Mouse (Mus musculus) ZHBTc4 (cell line): ENCODE measurements around the gene Tex22.

ENCODE experiments used
- DNase-seq: peaks from one replicate; pipeline ENCODE4 v3.0.0-alpha.2; 2011; ENCODE audit warnings: low read depth, low spot score

Gene Tex22

DNA sequence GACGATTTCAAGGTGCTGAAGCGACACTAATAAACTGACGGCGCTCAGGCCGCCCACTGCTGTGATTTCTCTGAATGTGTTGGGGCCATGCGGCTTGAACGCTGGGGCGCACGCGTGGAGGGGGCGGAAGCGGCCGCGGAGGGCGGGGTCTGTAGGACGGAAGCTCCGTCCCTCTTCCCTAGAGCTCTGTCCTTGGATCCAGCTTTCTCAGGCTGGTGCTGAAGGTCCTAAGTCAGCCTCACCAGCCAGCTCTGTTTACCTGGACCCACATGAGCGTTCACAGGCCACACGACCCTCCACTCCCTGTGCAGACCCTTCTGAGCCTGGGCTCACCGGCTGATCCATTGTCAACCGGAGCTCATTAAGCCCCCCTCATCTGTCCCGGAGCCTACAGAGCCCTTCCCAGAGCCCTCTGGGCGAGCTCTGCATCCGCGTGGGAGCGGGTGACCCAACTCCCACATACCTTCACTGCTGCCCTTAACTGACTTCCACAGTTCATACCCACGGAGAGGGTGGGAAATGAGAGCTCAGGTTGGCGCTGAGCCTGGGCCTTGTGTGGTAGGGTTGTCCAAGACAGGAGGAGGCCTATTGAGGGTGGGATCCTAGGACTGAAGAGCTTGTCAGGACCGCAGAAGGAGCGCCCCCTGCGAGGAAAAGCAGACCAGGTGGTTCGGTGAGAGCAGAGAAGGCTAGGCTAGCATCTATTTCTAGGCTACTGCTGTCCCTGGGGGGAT is at the start of gene Tex22:
Gene Tex22 (plus strand): TSS at position 174 of the 734 bp plus-strand sequence.
- peak; percentile 86 for DNase-seq

DNA sequence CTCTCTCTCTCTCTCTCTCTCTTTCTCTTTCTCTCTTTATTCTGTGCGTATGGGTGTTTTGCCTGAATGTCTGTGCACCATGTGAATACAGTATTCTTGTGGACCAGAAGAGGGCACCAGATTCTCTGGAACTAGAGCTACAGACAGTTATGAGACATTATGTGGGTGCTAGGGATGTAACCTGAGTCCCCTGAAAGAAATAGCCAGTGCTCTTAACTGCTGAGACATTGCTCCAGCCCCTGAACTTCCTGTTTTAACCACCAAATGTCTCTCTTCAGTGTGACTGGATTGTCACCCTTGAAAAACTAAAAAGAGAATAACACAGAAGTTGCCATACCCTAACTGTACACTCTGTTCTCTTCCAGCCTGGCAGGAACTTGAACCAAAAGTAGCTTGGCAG is 47.7 kb upstream of the Tex22 start:
- DNase-seq, result no peak

DNA sequence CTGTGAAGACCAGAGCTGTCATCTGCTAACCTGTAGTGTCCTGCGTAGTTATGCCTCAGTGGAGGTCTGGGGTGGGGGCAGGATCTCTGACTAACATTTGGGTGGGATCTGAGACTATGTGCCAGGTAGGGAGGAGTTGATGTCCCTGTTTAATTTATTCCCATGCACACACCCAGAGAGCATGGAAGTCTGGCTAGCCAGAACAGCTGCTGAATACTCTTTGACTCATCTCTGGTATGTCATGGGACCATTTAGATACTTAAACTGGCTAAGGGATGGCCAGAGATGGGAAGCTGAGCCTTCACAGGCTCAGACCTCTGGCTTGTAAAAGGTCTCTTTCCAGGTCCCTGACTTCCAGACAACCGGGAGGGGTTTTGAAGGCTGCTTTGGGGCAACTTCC is 46.8 kb upstream of the Tex22 start:
- DNase-seq, result no peak

DNA sequence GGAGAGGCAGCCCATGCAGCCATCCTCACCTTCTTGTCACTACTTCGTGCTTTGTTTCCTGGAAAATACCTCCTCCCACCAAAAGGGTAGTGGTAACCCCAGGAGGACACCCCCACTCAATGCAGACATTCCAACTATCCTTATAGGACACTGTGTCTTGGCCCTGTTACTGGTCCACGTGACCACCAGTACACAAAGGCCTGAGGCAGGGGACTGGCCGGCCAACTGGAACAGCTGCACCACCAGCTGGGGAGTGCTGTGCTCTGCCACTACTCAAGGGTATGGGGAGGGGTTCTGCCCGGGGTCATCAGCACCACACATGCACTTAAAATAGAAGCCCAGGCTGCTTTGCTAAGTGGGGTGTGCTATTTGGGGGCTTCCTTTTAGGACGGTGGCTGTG is 46.2 kb upstream of the Tex22 start:
- no peak for DNase-seq

DNA sequence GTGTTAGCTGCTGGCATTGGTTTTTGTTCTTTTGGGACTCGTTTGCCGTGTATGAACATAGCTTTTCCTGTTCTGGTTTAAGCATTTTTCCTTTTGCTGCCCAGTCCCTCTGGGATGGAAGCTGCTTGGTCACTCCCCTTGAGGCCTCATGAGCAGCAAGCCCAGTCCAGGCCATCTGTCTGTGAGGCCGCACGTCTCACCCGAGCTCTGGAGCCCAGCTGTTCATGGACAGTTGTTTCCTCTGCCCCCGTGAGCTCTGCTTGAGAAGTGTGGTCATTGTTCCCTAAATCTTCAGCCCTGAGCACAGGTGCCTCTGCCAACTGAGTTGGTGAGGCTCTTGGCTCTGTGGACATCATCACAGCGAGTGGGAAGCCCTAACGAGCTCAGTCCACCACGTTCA is 45.4 kb upstream of the Tex22 start:
- no peak for DNase-seq

DNA sequence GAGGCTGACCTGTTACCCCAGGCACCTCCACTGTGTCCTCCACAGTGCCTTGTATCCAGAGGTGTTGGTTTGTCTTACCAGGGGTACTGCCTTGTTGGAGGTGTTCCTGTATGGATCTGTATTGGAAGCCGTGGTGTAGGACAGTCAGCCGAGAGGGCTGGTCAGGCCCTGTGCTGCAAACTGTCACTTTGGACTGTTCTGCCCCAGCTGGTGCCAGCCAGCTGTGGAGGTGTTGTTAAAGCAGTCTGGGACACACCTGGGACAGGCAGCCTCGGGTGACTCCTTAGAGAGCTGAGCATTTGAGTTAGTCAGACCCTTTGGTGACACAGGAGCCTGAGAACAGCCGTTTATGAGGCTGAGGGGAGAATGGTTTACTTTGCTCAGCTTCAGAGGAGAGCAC is 44.3 kb upstream of the Tex22 start:
- no peak for DNase-seq

DNA sequence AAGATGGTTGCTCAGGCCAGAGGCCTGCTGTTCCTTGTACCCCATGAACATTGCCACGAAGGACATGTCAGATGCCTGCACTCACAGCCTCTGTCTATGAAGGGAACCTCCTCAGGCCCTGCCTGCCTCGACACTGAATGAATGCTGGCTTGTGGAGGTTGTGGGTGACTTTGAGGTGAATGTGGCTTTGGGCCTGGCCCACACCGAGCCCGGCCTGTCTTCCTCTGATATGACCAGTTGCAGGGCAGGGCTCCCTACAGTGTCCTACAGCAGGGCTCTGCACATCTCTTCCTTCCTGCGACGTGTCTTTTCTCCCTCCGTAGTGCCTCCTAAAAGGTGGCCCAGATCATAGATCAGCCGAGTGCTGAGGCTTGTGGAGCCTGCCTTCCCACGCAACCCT is 43.3 kb upstream of the Tex22 start:
- DNase-seq, result no peak

DNA sequence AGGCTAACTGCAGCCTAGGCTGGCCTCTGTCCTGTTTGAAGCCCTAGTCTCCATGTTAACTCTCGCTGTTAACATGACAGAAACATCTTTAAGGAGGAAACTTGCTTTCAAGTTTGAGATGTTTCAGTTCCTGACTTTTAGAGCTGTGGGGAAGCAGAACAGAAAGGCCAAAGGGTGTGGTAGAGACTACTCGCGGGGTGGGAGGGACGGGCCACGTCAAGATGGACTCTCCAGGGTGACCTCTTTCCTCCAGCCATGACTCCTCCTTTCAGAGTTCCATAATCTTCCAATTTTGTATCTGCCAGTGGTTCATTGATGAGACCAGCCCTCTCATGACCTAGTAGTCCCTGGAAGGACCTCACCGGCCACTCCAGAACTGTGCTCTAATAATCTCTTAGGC is 42.9 kb upstream of the Tex22 start:
- DNase-seq, result no peak

DNA sequence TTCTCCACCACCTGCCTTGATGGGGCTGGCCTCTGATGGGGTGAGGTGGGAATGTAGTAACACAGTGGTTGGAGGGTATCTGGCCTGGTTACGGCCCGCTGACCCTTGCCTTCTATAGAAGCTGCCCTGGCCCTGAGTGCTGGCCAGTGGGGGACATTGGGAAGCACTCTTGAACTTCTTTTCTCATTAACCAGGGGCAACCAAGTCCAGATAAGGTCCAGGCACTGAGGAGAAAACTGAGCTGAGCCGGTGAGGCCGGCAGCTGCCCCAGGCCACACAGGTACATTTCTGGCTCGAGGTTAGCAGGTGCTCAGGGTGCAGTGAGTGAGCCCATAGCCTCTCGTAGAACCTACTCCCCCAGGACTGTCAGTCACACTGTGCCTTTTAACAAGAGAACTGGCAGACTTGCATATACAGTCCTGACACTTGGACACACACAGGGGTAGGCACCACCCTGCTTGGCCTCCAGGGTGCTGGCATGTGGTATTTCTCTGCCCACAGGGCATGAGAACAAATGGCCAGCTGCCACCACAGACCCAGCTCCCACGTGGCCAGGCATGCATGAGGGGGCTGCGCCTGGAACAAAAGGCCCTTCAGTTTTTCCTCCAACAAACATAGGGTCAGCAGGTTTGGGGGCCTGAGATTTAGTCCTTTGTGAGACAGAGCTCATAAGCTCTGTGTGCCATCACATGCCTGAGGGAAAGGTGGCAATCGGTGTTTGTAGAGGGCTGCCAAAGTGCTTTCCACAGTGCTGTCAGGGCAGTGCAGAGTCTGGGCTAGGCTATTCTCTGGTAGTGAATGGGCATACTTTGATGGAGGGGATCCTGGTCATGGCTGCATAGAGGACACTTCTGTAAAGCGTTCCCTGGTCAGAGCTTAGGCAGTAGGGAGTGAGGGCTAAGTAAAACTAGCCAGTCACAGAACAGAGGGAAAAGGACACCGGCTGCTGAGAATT is 41.7 kb upstream of the Tex22 start:
- no peak for DNase-seq

DNA sequence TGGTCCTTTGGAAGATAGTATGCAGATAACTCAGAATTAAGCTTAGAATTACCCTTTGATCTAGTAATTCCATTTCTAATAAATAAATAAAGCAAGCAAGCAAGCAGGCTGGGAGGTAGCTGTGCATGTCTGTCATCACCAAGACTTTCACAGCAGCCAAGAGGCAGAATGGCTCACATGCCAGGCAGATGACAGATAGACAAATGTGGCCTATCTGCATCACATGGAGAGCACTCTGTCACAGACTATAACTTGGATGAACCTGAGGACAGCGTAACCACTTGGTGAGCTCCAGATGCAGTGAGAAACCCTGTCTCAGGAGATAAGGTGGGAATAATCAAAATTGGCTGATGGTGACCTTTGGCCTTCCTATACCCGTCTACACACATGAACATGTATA is 39.2 kb upstream of the Tex22 start:
- DNase-seq, result no peak

DNA sequence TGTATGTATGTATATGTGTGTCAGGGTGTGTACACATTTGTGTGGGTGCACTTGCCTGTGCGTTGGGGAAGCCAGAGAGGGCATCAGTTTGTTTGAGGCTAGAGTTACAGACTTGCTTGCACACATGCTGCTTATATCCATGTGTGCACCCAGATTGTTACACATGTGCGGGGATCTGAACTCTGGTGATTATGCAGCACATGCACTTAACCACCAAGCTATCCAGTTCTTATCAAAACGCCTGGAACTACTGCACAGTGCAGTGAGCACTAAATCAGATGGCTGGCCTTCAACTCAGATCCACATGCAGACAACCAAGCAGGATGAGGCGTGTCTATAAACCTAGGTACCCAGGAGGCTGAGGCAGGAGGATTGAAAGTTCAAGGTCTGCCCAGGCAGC is 37.3 kb upstream of the Tex22 start:
- no peak for DNase-seq

DNA sequence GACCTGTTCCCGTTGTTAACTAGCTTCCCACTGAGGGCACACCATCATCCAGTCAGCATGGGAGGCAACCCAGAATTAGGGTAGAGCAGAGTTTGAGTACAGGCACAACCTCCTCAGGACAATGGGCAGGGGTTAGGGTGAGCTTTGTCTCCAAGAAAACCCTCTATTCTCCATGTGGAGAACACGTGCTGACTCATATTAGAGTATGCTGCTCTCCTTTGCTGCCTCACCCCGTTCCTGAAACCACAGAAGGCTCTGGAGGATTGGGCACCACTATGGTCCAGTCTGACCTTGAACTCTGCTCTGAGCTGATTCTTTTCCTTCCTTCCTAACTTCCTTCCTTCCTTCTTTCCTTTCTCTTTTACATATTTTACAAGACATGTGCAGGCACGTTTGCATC is 35.9 kb upstream of the Tex22 start:
- DNase-seq, result no peak

DNA sequence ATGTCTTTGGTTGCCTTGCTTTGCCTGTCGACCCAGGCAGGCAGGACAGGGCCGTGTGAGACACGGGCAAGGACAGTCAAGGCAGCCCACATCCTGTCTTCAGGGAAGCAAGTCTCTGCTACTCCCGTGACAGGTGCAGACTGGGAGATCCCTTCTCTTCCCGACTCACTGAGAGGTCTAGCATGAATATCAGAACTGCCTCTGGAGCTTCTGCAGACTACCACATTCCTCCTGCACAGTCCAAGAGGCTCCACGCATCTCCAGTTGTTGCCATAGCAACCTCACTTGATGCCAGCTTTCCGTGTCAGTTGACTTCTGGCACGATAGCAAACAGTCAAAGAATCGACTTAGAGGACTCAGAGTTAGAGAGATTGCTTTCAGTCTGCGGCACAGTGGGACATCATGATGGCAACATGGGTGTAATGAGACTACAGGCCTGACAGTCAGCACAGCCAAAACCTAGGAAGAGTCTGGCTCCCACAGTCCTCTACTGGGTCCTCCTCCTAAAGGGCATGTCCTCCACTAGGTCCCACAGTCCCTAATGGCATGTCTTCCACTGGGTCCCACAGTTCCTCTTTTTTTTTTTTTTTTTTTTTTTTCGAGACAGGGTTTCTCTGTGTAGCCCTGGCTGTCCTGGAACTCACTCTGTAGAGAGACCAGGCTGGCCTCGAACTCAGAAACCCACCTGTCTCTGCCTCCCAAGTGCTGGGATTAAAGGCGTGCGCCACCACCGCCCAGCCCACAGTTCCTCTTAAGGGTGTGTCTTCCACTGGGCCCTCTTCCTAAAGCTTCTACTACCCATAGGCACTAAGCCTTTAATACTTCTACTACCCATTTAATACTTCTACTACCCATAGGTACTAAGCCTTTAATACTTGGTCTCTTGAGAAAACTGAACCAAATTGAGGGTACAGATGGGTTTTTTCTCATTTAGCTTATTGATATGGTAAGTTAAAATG is 32.5 kb upstream of the Tex22 start:
- peak; percentile 30 for DNase-seq

DNA sequence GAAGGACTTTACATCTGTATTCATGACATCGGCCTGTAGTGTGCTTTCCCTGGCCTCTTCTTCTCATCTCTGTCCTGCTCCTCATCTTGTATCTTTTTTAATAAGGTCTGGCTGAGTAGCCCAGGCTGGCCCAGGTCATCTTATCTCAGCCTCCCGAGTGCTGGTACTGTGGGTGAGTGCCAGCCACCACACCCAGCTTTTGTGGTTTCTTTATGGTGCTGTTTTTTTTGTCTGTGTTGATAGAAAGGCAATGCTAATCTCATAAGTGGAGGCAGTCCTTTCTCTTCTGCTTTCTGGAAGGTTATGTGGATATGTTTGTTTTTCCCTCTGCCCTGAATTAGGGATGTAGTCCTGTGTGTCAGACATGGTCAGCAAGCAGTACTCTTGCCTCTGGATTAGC is 31.8 kb upstream of the Tex22 start:
- no peak for DNase-seq

DNA sequence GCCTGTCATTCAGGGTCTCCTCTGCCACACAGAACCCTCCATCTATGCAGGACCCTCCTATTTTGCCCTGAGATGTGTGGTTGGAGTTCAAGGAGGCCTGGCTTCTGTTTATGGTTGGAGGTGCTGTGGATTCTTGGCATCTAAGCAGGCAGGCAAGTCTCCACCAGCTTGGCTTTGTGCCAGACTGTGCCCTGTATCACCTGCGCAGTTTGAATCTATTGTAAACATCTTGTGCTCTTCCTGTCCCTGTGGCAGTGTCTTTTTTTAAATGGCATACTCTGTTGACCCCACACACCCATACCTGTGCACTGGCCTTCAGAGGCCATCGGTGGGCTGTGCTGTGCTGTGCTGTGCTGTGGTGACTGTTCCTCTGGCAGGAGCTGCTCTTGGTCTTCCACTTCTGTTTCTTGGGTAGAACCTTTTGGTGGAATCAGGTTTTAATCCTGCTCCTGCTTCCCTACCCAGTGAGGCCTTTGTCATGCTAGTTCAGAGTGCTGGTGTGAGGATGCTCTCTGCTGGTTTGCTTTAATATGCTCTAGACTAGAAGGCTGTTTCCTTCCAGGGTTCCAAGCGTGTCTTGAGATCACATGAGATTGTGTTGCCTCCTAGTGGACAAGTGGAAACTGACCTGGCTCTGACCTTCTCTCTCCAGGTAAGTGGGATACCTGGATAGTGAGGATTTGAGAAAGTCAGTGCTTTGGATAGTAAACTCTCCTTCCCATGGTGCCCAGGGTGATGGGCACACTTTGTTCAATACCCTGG is 29.2 kb upstream of the Tex22 start:
- DNase-seq, result peak; percentile 27

DNA sequence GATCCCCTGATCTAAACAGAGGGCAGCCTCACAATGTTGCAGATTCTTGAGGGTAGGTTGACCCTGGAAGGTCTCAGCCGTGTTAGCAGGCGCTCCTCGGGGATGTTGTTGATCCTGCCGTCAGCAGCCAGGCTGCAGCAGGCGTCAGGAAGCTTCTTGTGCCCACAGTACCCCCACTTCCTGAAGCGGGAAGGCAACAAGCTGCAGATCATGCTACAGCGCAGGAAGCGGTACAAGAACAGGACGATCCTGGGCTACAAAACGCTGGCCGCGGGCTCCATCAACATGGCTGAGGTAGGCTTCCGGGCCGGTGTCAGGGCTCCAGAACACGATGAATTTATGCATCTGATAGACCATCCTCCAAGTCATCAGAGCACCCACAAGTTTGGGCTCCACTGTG is 27.4 kb upstream of the Tex22 start:
- DNase-seq, result no peak

DNA sequence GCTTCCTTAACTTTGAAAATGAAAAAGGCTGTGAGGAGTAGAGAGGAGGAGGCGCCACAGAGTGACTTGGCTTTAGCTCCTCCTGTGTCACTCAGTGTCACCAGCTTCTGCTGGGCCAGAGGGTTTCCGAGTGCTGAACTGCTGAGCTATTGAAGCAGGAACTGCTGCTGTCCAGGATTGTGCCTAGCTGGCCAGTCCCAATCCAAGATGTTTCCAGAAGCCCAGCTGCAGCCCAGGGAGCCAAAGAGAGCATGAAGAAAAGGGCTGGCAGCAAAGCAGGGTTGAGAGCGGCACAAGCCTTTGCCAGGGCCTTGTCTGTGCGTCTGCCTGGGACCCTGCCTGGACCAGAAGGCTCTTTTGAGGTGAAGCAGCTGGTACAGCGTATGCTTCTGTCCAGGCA is 26.2 kb upstream of the Tex22 start:
- no peak for DNase-seq

DNA sequence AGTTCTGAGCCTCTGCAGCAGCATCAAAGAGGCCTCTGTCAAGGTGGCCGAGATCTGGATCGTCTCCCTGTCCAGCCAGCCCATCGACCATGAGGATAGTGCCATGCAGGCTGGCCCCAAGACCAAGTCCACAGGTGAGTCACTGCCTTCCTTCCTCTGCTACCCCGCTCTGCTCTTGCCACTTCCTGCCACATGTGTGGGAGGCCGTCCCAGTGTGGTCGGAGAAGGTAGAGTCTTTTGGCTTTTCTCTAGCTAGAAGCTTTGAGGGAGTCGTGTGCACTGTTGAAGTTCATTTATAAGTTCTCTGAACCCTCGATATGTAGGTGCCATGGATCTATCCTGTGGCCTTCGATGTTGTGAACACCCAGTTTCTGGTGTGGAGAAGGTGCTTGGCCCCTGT is 24.5 kb upstream of the Tex22 start:
- DNase-seq, result no peak

DNA sequence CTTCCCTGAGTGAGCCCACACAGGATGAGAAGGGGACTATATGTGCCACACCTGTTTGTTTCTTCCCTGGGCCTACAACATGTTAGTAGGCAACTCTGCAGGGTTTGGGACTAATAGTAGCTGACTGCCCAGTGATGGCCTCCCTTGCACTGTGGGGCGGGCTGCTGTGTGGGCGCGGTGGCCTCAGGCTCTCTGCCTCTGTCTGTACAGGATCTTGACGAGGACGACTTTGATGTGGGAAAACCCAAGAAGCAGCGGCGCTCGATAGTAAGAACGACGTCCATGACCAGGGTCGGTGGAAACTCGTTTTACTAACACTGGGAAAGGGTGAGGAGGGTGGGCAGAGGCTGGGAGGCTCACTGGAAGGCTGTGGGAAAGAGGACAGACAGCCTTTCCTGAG is 23.6 kb upstream of the Tex22 start:
- no peak for DNase-seq

DNA sequence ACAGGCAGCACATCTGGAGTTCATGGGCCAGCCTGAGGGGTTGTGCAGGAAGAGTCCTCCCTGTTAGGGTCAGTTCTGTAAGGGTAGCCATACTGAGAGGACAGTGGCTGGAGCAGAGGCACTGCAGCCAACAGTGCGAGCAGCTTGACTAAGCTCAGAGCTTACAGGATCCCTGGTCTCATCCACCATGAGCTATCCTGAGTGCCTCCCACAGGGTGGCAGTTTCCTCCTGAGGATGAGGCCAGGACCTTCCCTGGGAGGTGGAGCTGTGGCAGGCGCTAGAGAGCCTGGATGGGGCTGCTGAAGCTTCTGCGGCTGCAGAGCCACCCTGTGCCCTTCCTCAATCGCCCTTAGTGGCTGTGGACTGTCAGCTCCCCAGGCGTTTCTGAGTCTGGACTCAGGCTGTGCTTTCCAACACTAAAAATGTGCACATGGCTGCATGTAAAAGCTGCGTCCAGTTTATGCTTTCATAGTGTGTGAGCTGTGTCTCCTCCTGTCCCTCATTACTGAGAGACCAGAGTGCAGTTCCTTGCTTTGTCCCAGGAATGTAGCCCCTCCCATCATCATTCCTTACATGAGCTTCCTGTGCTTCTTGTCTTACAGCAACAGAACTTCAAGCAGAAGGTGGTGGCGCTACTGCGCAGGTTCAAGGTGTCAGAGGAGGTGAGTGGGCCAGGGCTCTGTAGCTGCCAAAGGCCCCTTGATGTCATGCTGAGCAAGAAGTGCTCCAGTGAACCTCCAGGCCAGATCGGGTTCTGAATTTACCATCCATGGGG is 22.5 kb upstream of the Tex22 start:
- peak; percentile 86 for DNase-seq
